Mouse (Mus musculus) bone marrow, adult 2 months (tissue): ENCODE data around the gene Shisa9.

Source experiments
- CTCF ChIP-seq: fragments of 200-500 bp; IDR thresholded peaks from 2 replicates; pipeline ENCODE4 v1.5.1; 2011; ENCODE audit warnings: low read length, control low read depth; ENCODE audit not compliant: control insufficient read depth, insufficient read depth
- POLR2A ChIP-seq: fragments of 200-500 bp; IDR thresholded peaks from 2 replicates; pipeline ENCODE4 v1.6.1; 2011; ENCODE audit warnings: low read depth, mild to moderate bottlenecking, control low read depth, low read length, borderline replicate concordance; ENCODE audit not compliant: control insufficient read depth

DNA sequence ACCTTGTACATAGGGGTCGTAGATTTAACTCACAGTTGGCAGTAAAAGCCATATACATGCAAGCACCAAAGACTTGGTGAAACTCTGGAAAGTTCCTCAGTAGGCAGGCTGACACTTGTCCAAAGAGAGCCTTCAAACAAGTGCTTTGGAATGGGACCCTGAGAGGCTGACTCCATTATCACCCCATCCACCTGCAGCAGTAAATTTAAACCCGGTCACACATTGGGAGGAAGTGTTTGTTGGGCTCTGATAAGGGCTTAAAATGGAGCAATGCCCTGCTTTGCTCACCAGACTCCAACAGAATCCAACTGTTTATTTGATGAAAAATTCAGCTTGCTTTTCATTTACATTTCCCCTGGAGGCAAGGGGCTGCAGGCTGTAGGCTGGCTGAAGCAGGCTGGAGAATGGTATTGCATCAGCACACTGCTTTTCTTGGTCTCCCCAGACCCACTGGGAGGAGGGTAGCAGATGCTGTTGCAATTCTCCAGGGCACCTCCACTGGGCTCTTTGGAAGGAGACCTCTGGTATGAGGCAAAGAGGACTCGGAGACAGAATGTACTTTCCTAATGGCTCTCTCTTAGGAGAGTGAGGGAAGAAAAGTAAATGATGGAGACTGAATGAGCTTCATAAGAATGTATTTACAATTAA lies 323.5 kb downstream of the Shisa9 start:
- TF ChIP-seq CTCF (no peak), POLR2A (no peak)
